Mouse (Mus musculus) ES-Bruce4 (cell line): ENCODE data around the gene Ppa1. TPM values are rescaled to one million over a fixed set of nuclear protein-coding genes. Genes with fewer than 3 reads are reported as not detected.
A peak's percentile ranks its signal among the peaks of the same experiment; 100 is the strongest.

ENCODE experiments used
- H3K27ac ChIP-seq: 2 replicates; pipeline ENCODE4 v1.5.1; 2012; ENCODE audit warnings: low read length, inconsistent platforms; ENCODE audit not compliant: insufficient read depth
- H3K27me3 ChIP-seq: 2 replicates; pipeline ENCODE4 v1.6.1; 2012; ENCODE audit warnings: mild to moderate bottlenecking, low read length, inconsistent platforms; ENCODE audit not compliant: control insufficient read depth, poor library complexity, insufficient read depth, severe bottlenecking
- H3K36me3 ChIP-seq: 2 replicates; pipeline ENCODE4 v1.6.1; 2012; ENCODE audit warnings: inconsistent platforms, mild to moderate bottlenecking, low read length, moderate library complexity; ENCODE audit not compliant: control insufficient read depth, poor library complexity, insufficient read depth, severe bottlenecking
- H3K4me1 ChIP-seq: one replicate; pipeline ENCODE4 v1.8.1; 2011; ENCODE audit warnings: low read length; ENCODE audit not compliant: control insufficient read depth, insufficient read depth
- H3K4me3 ChIP-seq: 2 replicates; pipeline ENCODE4 v1.5.1; 2011; ENCODE audit warnings: low read depth, mild to moderate bottlenecking, low read length
- H3K9ac ChIP-seq: 2 replicates; pipeline ENCODE4 v1.6.1; 2012; ENCODE audit warnings: low read depth, mild to moderate bottlenecking, inconsistent platforms; ENCODE audit not compliant: poor library complexity, severe bottlenecking
- H3K9me3 ChIP-seq: replicated peaks from 2 replicates; pipeline ENCODE4 v1.6.1; 2012; ENCODE audit warnings: mild to moderate bottlenecking, low read length, inconsistent platforms; ENCODE audit not compliant: control insufficient read depth, poor library complexity, insufficient read depth, severe bottlenecking
- CTCF ChIP-seq: IDR thresholded peaks from one replicate; pipeline ENCODE4 v1.8.1; 2011; ENCODE audit warnings: low read depth, low read length
- EP300 ChIP-seq: IDR thresholded peaks from 2 replicates; pipeline ENCODE4 v1.6.1; 2011; ENCODE audit warnings: low read depth, low read length; ENCODE audit not compliant: insufficient read depth
- POLR2A ChIP-seq: IDR thresholded peaks from one replicate; pipeline ENCODE4 v1.8.1; 2011; ENCODE audit warnings: low read length; ENCODE audit not compliant: insufficient read depth
- polyA plus RNA-seq: library from polyadenylated mRNA; stranded (reverse); fragments of >200 nt; gene quantifications from 2 replicates; pipeline ENCODE4 v1.2.4, GENCODE M21; 2011; ENCODE audit warnings: low read depth; ENCODE audit not compliant: missing spikeins, insufficient read depth, insufficient read length

Ppa1 gene
- polyA plus RNA-seq, 1 experiment: 149 TPM

GRCm38 (mm10) chr10:61654691-61655090, 6.3 kb downstream of the Ppa1 start:
- H3K9me3 ChIP-seq: no peaks in the 10 kb centered on the region
- H3K36me3 ChIP-seq: peaks cover 47% of the 10 kb centered on the region
- TF ChIP-seq POLR2A (no peak), EP300 (no peak), CTCF (no peak)
- no peaks in the 10 kb centered on the region for H3K27me3 ChIP-seq
- no peak overlapping the region for H3K4me3 ChIP-seq
- no peak overlapping the region for H3K9ac ChIP-seq
- H3K27ac ChIP-seq: no peak overlapping the region
- H3K4me1 ChIP-seq: peaks cover 2% of the 10 kb centered on the region

GRCm38 (mm10) chr10:61655188-61655587, 6.8 kb downstream of the Ppa1 start:
- no peaks in the 10 kb centered on the region for H3K27me3 ChIP-seq
- no peaks in the 10 kb centered on the region for H3K9me3 ChIP-seq
- no peak overlapping the region for H3K4me3 ChIP-seq
- H3K36me3 ChIP-seq: peaks cover 51% of the 10 kb centered on the region
- H3K27ac ChIP-seq: no peak overlapping the region
- no peak overlapping the region for H3K9ac ChIP-seq
- H3K4me1 ChIP-seq: peaks cover 2% of the 10 kb centered on the region
- TF ChIP-seq EP300 (no peak), POLR2A (no peak), CTCF (no peak)

GRCm38 (mm10) chr10:61656928-61657882, 8.9 kb downstream of the Ppa1 start:
- Histone ChIP-seq H3K27ac (no peak overlapping the region), H3K9me3 (no peaks in the 10 kb centered on the region), H3K36me3 (peaks cover 57% of the 10 kb centered on the region), H3K9ac (no peak overlapping the region), H3K4me1 (no peaks in the 10 kb centered on the region), H3K27me3 (no peaks in the 10 kb centered on the region), H3K4me3 (no peak overlapping the region)
- TF ChIP-seq CTCF (peak; percentile 27), POLR2A (no peak)

GRCm38 (mm10) chr10:61657985-61658384, 9.6 kb downstream of the Ppa1 start:
- H3K27me3 ChIP-seq: no peaks in the 10 kb centered on the region
- TF ChIP-seq EP300 (no peak), CTCF (no peak), POLR2A (no peak)
- peaks cover 57% of the 10 kb centered on the region for H3K36me3 ChIP-seq
- H3K9me3 ChIP-seq: no peaks in the 10 kb centered on the region
- H3K9ac ChIP-seq: no peak overlapping the region
- H3K27ac ChIP-seq: no peak overlapping the region
- H3K4me1 ChIP-seq: no peaks in the 10 kb centered on the region
- H3K4me3 ChIP-seq: no peak overlapping the region

GRCm38 (mm10) chr10:61661887-61662286, 13.5 kb downstream of the Ppa1 start:
- TF ChIP-seq EP300 (no peak), CTCF (no peak), POLR2A (no peak)
- H3K9me3 ChIP-seq: no peaks in the 10 kb centered on the region
- H3K27ac ChIP-seq: 0 out of 2 replicates have a peak overlapping the region, but pooled peaks have one; percentile 33
- H3K4me1 ChIP-seq: no peaks in the 10 kb centered on the region
- no peak overlapping the region for H3K9ac ChIP-seq
- H3K27me3 ChIP-seq: no peaks in the 10 kb centered on the region
- H3K4me3 ChIP-seq: no peak overlapping the region
- H3K36me3 ChIP-seq: peaks cover 71% of the 10 kb centered on the region

- H3K4me1 ChIP-seq: no peaks in the 10 kb centered on the region
- H3K9ac ChIP-seq: no peak overlapping the region
- no peak overlapping the region for H3K4me3 ChIP-seq
- H3K36me3 ChIP-seq: peaks cover 75% of the 10 kb centered on the region
- no peak overlapping the region for H3K27ac ChIP-seq
- no peaks in the 10 kb centered on the region for H3K27me3 ChIP-seq
- H3K9me3 ChIP-seq: no peaks in the 10 kb centered on the region
- no peak for TF ChIP-seq EP300
- TF ChIP-seq CTCF: no peak
- TF ChIP-seq POLR2A: no peak
Observed at GRCm38 (mm10) chr10:61662391-61662988, 14.1 kb downstream of the Ppa1 start.
